Mouse (Mus musculus) stomach, embryonic 15.5 days (tissue): ENCODE data around the gene Gas2l1. TPM values are rescaled to one million over a fixed set of nuclear protein-coding genes. Genes with fewer than 3 reads are reported as not detected.

Experiments used
- ATAC-seq: fragments of 200-750 bp; cut with Nextera tagmentation; 2 replicates; pipeline ENCODE4 v1.8.0; 2017; ENCODE audit warnings: low read depth, moderate number of reproducible peaks, moderate TSS enrichment; ENCODE audit not compliant: insufficient read depth, low FRiP score
- H3K27ac ChIP-seq: fragments of 300-500 bp; sonication (generic); 2 replicates; pipeline ENCODE4 v1.5.1; 2015; ENCODE audit warnings: mild to moderate bottlenecking, inconsistent platforms
- H3K27me3 ChIP-seq: fragments of 300-500 bp; sonication (generic); replicated peaks from 2 replicates; pipeline ENCODE4 v1.6.1; 2015; ENCODE audit warnings: inconsistent platforms
- H3K36me3 ChIP-seq: fragments of 300-500 bp; sonication (generic); 2 replicates; pipeline ENCODE4 v1.6.1; 2015; ENCODE audit warnings: inconsistent platforms
- H3K4me1 ChIP-seq: fragments of 300-500 bp; sonication (generic); 2 replicates; pipeline ENCODE4 v1.6.1; 2015; ENCODE audit warnings: inconsistent platforms
- H3K4me2 ChIP-seq: fragments of 300-500 bp; sonication (generic); 2 replicates; pipeline ENCODE4 v1.6.1; 2015; ENCODE audit warnings: mild to moderate bottlenecking, inconsistent platforms
- H3K4me3 ChIP-seq: fragments of 300-500 bp; sonication (generic); replicated peaks from 2 replicates; pipeline ENCODE4 v1.5.1; 2015; ENCODE audit warnings: inconsistent platforms
- H3K9ac ChIP-seq: fragments of 300-500 bp; sonication (generic); 2 replicates; pipeline ENCODE4 v1.6.1; 2015; ENCODE audit warnings: inconsistent platforms
- H3K9me3 ChIP-seq: fragments of 300-500 bp; sonication (generic); 2 replicates; pipeline ENCODE4 v1.6.1; 2016; ENCODE audit warnings: inconsistent platforms
- WGBS: fragments of 180-500 bp; shearing (Covaris S2); methylation state at CpG from one replicate; pipeline ENCODE4 v1.1.7; 2015; 5-methylcytosine and 5-hydroxymethylcytosine counted together
- microRNA-seq: library from miRNA; unstranded; fragments of <30 nt; microRNA quantifications from one replicate; pipeline ENCODE4, GENCODE M21; 2016
- polyA plus RNA-seq: library from polyadenylated mRNA; unstranded; fragments of >200 nt; fragmentation: Nextera tagmentation; extraction: Ambion mirVana; gene quantifications from 2 replicates; pipeline ENCODE4 v1.2.1, GENCODE M21; 2015

The Gas2l1 gene
- polyA plus RNA-seq, 1 experiment from 2014 or later = 26.3 TPM

GRCm38 (mm10) chr11:5008867-5009266 is 56.3 kb downstream of the Gas2l1 start:
- peak; percentile 63; the same call in 1 of the 2 replicates for ATAC-seq
- Histone ChIP-seq H3K4me3 (no peak overlapping the region), H3K4me2 (no peak overlapping the region), H3K4me1 (peaks cover 3% of the 10 kb centered on the region; the same call in 1 of the 2 replicates), H3K27ac (no peak overlapping the region), H3K9ac (no peak overlapping the region), H3K27me3 (no peaks in the 10 kb centered on the region), H3K36me3 (no peaks in the 10 kb centered on the region), H3K9me3 (no peaks in the 10 kb centered on the region)
- WGBS = 63% methylated on average over 3 of the region's 3 CpGs

DNA sequence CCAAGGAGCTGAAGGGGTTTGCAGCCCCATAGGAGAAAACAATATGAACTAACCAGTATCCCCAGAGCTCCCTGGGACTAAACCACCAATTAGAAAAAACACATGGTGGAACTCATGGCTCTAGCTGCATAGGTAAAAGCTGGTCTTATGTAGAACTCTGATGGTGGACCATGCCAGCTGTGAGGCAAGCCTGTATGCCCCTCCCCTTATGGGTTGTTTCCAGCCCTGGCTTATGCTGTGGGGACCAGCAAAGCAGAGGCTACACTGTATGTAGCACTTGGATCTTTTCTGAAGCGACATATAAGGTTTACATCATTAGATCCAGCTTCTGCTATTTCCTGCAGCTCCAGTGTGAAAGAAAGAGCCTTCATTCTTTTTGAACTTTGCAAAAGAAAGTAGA is 57.9 kb downstream of the Gas2l1 start:
- WGBS = 55% methylated on average over 1 of the region's 1 CpGs
- ATAC-seq = no peak

GRCm38 (mm10) chr11:5005528-5005927 is 59.6 kb downstream of the Gas2l1 start:
- Histone ChIP-seq H3K4me3 (no peak overlapping the region), H3K36me3 (no peaks in the 10 kb centered on the region), H3K4me1 (peaks cover 3% of the 10 kb centered on the region; the same call in 1 of the 2 replicates), H3K9ac (no peak overlapping the region), H3K9me3 (no peaks in the 10 kb centered on the region), H3K27me3 (no peaks in the 10 kb centered on the region), H3K4me2 (no peak overlapping the region), H3K27ac (no peak overlapping the region)
- ATAC-seq = no peak
- WGBS = 89% methylated on average over 2 of the region's 2 CpGs

More for the DNA sequence above, 57.9 kb downstream of the Gas2l1 start:
- Histone ChIP-seq H3K27ac (no peak overlapping the region), H3K4me3 (no peak overlapping the region), H3K27me3 (no peaks in the 10 kb centered on the region), H3K9ac (no peak overlapping the region), H3K4me1 (peaks cover 3% of the 10 kb centered on the region; the same call in 1 of the 2 replicates), H3K4me2 (no peak overlapping the region), H3K9me3 (no peaks in the 10 kb centered on the region), H3K36me3 (no peaks in the 10 kb centered on the region)

Small RNA genes lying within 50 kb of the gene (microRNA-seq; reads per million reads assigned to microRNA genes)
- gene Gm47296 = 0.58 reads per million

Other genes with a start within 250 kb of the Gas2l1 start
- 38.6 and 48.1 TPM in 2 replicates for gene Nf2, start 215.8 kb downstream of the Gas2l1 start, polyA plus RNA-seq
- gene Nipsnap1, start 191.4 kb downstream of the Gas2l1 start, polyA plus RNA-seq = 64.1 and 68.6 TPM in 2 replicates
- gene Thoc5, start 170.0 kb downstream of the Gas2l1 start, polyA plus RNA-seq = 30.4 and 31.9 TPM in 2 replicates
- 0.50 and 0.75 TPM in 2 replicates for gene Nefh, start 117.3 kb downstream of the Gas2l1 start, polyA plus RNA-seq
- 57.5 and 60.2 TPM in 2 replicates for gene Ap1b1, start 78.5 kb downstream of the Gas2l1 start, polyA plus RNA-seq
- 0.71 and 1.3 TPM in 2 replicates for gene Rasl10a, start 7.2 kb downstream of the Gas2l1 start, polyA plus RNA-seq
- 27.0 and 28.4 TPM in 2 replicates for gene Rhbdd3, start 33.6 kb upstream of the Gas2l1 start, polyA plus RNA-seq
- 605 and 630 TPM in 2 replicates for gene Ewsr1, start 33.9 kb upstream of the Gas2l1 start, polyA plus RNA-seq
- gene Emid1, start 86.9 kb upstream of the Gas2l1 start, polyA plus RNA-seq = 64.2 and 77.2 TPM in 2 replicates
- gene Kremen1, start 196.2 kb upstream of the Gas2l1 start, polyA plus RNA-seq = 17.8 and 18.3 TPM in 2 replicates